Mouse (Mus musculus) neural tube, embryonic 12.5 days (tissue): ENCODE measurements around the gene Ercc2. TPM values are rescaled to one million over a fixed set of nuclear protein-coding genes. Genes with fewer than 3 reads are reported as not detected.

Experiments
- ATAC-seq: fragments of 200-750 bp; cut with Nextera tagmentation; 2 replicates; pipeline ENCODE4 v1.8.0; 2017; ENCODE audit warnings: low read depth, mild to moderate bottlenecking, moderate TSS enrichment, moderate library complexity; ENCODE audit not compliant: low FRiP score
- H3K27ac ChIP-seq: fragments of 300-500 bp; sonication (generic); 2 replicates; pipeline ENCODE4 v1.5.1; 2016
- H3K27me3 ChIP-seq: fragments of 300-500 bp; sonication (generic); replicated peaks from 2 replicates; pipeline ENCODE4 v1.6.1; 2016; ENCODE audit warnings: mild to moderate bottlenecking
- H3K36me3 ChIP-seq: fragments of 300-500 bp; sonication (generic); 2 replicates; pipeline ENCODE4 v1.6.1; 2016; ENCODE audit warnings: mild to moderate bottlenecking
- H3K4me1 ChIP-seq: fragments of 300-500 bp; sonication (generic); 2 replicates; pipeline ENCODE4 v1.6.1; 2016
- H3K4me2 ChIP-seq: fragments of 300-500 bp; sonication (generic); replicated peaks from 2 replicates; pipeline ENCODE4 v1.6.1; 2016; ENCODE audit warnings: mild to moderate bottlenecking
- H3K4me3 ChIP-seq: fragments of 300-500 bp; sonication (generic); 2 replicates; pipeline ENCODE4 v1.5.1; 2016
- H3K9ac ChIP-seq: fragments of 300-500 bp; sonication (generic); 2 replicates; pipeline ENCODE4 v1.6.1; 2016; ENCODE audit warnings: mild to moderate bottlenecking
- H3K9me3 ChIP-seq: fragments of 300-500 bp; sonication (generic); 2 replicates; pipeline ENCODE4 v1.6.1; 2016; ENCODE audit warnings: mild to moderate bottlenecking
- WGBS: fragments of 180-500 bp; shearing (Covaris S2); methylation state at CpG from one replicate; pipeline ENCODE4 v1.1.7; 2016; 5-methylcytosine and 5-hydroxymethylcytosine counted together
- polyA plus RNA-seq: library from polyadenylated mRNA; unstranded; fragments of >200 nt; fragmentation: Nextera tagmentation; extraction: Ambion mirVana; gene quantifications from 2 replicates; pipeline ENCODE4 v1.2.1, GENCODE M21; 2016

Ercc2 gene
- polyA plus RNA-seq, 1 experiment from 2014 or later = 24.0 TPM

- H3K4me2 ChIP-seq = no peak overlapping the region
- H3K9ac ChIP-seq = no peak overlapping the region
- H3K4me3 ChIP-seq = no peak overlapping the region
- H3K9me3 ChIP-seq = 0 out of 2 replicates have a peak, but pooled peaks cover 3% of the 10 kb centered on the region
- no peaks in the 10 kb centered on the region for H3K36me3 ChIP-seq
- ATAC-seq = no peak
- H3K27me3 ChIP-seq = peaks cover 43% of the 10 kb centered on the region
- 79% methylated on average over 15 of the region's 15 CpGs for WGBS
- H3K4me1 ChIP-seq = no peaks in the 10 kb centered on the region
- no peak overlapping the region for H3K27ac ChIP-seq
Observed at GRCm38 (mm10) chr7:19416590-19416989, 34.8 kb downstream of the Ercc2 start.

GRCm38 (mm10) chr7:19420121-19420520 lies 38.3 kb downstream of the Ercc2 start:
- no peaks in the 10 kb centered on the region for H3K4me1 ChIP-seq
- H3K4me2 ChIP-seq = peak overlapping the region; percentile 27; the same call in 1 of the 2 replicates
- H3K36me3 ChIP-seq = peaks cover 3% of the 10 kb centered on the region
- ATAC-seq = no peak
- H3K9ac ChIP-seq = no peak overlapping the region
- H3K27ac ChIP-seq = no peak overlapping the region
- H3K27me3 ChIP-seq = peaks cover 44% of the 10 kb centered on the region
- WGBS = 6% methylated on average over 28 of the region's 28 CpGs
- H3K4me3 ChIP-seq = peak overlapping the region; percentile 3; the same call in 1 of the 2 replicates
- H3K9me3 ChIP-seq = no peaks in the 10 kb centered on the region

GRCm38 (mm10) chr7:19420821-19421636 lies 39.2 kb downstream of the Ercc2 start:
- Histone ChIP-seq H3K9me3 (no peaks in the 10 kb centered on the region), H3K27me3 (peaks cover 41% of the 10 kb centered on the region), H3K4me3 (peak overlapping the region; percentile 38), H3K36me3 (peaks cover 12% of the 10 kb centered on the region), H3K27ac (no peak overlapping the region), H3K4me2 (peak overlapping the region; percentile 70), H3K9ac (0 out of 2 replicates have a peak overlapping the region, but pooled peaks have one; percentile 33), H3K4me1 (no peaks in the 10 kb centered on the region)
- 13% methylated on average over 43 of the region's 43 CpGs for WGBS
- ATAC-seq = peak; percentile 97

- H3K36me3 ChIP-seq = peaks cover 31% of the 10 kb centered on the region
- H3K27ac ChIP-seq = no peak overlapping the region
- peaks cover 30% of the 10 kb centered on the region for H3K27me3 ChIP-seq
- WGBS = 94% methylated on average over 3 of the region's 3 CpGs
- H3K9ac ChIP-seq = no peak overlapping the region
- H3K4me1 ChIP-seq = no peaks in the 10 kb centered on the region
- H3K9me3 ChIP-seq = no peaks in the 10 kb centered on the region
- H3K4me2 ChIP-seq = no peak overlapping the region
- H3K4me3 ChIP-seq = no peak overlapping the region
- no peak for ATAC-seq
Observed at GRCm38 (mm10) chr7:19423083-19423482, 41.3 kb downstream of the Ercc2 start.

- Histone ChIP-seq H3K9me3 (no peaks in the 10 kb centered on the region), H3K27me3 (peaks cover 23% of the 10 kb centered on the region), H3K36me3 (peaks cover 41% of the 10 kb centered on the region), H3K4me2 (no peak overlapping the region), H3K27ac (no peak overlapping the region), H3K4me3 (no peak overlapping the region), H3K4me1 (no peaks in the 10 kb centered on the region), H3K9ac (no peak overlapping the region)
- 75% methylated on average over 4 of the region's 4 CpGs for whole genome bisulfite sequencing
- ATAC-seq = no peak
Observed at GRCm38 (mm10) chr7:19424051-19424450, 42.2 kb downstream of the Ercc2 start.

GRCm38 (mm10) chr7:19426349-19426748 lies 44.5 kb downstream of the Ercc2 start:
- no peak for ATAC-seq
- Histone ChIP-seq H3K9ac (no peak overlapping the region), H3K9me3 (no peaks in the 10 kb centered on the region), H3K4me1 (no peaks in the 10 kb centered on the region), H3K27me3 (peaks cover 3% of the 10 kb centered on the region; the same call in 1 of the 2 replicates), H3K4me3 (no peak overlapping the region), H3K4me2 (no peak overlapping the region), H3K36me3 (peaks cover 63% of the 10 kb centered on the region), H3K27ac (no peak overlapping the region)
- WGBS = 74% methylated on average over 6 of the region's 6 CpGs

GRCm38 (mm10) chr7:19426888-19427287 lies 45.1 kb downstream of the Ercc2 start:
- Histone ChIP-seq H3K27ac (no peak overlapping the region), H3K36me3 (peaks cover 68% of the 10 kb centered on the region), H3K4me1 (no peaks in the 10 kb centered on the region), H3K9me3 (no peaks in the 10 kb centered on the region), H3K4me2 (no peak overlapping the region), H3K27me3 (peaks cover 3% of the 10 kb centered on the region; the same call in 1 of the 2 replicates), H3K9ac (no peak overlapping the region), H3K4me3 (no peak overlapping the region)
- no peak for ATAC-seq
- WGBS = 86% methylated on average over 6 of the region's 6 CpGs

- Histone ChIP-seq H3K9ac (no peak overlapping the region), H3K4me1 (no peaks in the 10 kb centered on the region), H3K9me3 (0 out of 2 replicates have a peak, but pooled peaks cover 4% of the 10 kb centered on the region), H3K27me3 (no peaks in the 10 kb centered on the region), H3K27ac (no peak overlapping the region), H3K4me3 (no peak overlapping the region), H3K36me3 (peaks cover 81% of the 10 kb centered on the region), H3K4me2 (no peak overlapping the region)
- 64% methylated on average over 15 of the region's 15 CpGs for WGBS
- no peak for ATAC-seq
Observed at GRCm38 (mm10) chr7:19427999-19428650, 46.3 kb downstream of the Ercc2 start.

GRCm38 (mm10) chr7:19429726-19430125 lies 47.9 kb downstream of the Ercc2 start:
- ATAC-seq = no peak
- 65% methylated on average over 8 of the region's 8 CpGs for WGBS
- H3K4me3 ChIP-seq = no peak overlapping the region

GRCm38 (mm10) chr7:19430402-19430801 lies 48.6 kb downstream of the Ercc2 start:
- no peak for ATAC-seq
- Histone ChIP-seq H3K27ac (no peak overlapping the region), H3K4me3 (no peak overlapping the region), H3K4me2 (no peak overlapping the region), H3K27me3 (no peaks in the 10 kb centered on the region), H3K9ac (no peak overlapping the region), H3K36me3 (peaks cover 98% of the 10 kb centered on the region), H3K9me3 (0 out of 2 replicates have a peak, but pooled peaks cover 4% of the 10 kb centered on the region), H3K4me1 (no peaks in the 10 kb centered on the region)
- WGBS = 91% methylated on average over 6 of the region's 6 CpGs

More at GRCm38 (mm10) chr7:19429726-19430125, 47.9 kb downstream of the Ercc2 start:
- Histone ChIP-seq H3K27me3 (no peaks in the 10 kb centered on the region), H3K4me1 (no peaks in the 10 kb centered on the region), H3K9ac (no peak overlapping the region), H3K36me3 (peaks cover 97% of the 10 kb centered on the region), H3K9me3 (0 out of 2 replicates have a peak, but pooled peaks cover 4% of the 10 kb centered on the region), H3K4me2 (no peak overlapping the region), H3K27ac (no peak overlapping the region)

GRCm38 (mm10) chr7:19432475-19432874 lies 50.7 kb downstream of the Ercc2 start:
- Histone ChIP-seq H3K4me1 (no peaks in the 10 kb centered on the region), H3K9ac (no peak overlapping the region), H3K4me2 (no peak overlapping the region), H3K9me3 (0 out of 2 replicates have a peak, but pooled peaks cover 4% of the 10 kb centered on the region), H3K27me3 (no peaks in the 10 kb centered on the region), H3K36me3 (peaks cover 99% of the 10 kb centered on the region), H3K27ac (no peak overlapping the region), H3K4me3 (no peak overlapping the region)
- 88% methylated on average over 2 of the region's 2 CpGs for WGBS
- no peak for ATAC-seq

- ATAC-seq = no peak
- no peak overlapping the region for H3K9ac ChIP-seq
- H3K9me3 ChIP-seq = 0 out of 2 replicates have a peak, but pooled peaks cover 4% of the 10 kb centered on the region
- 97% methylated on average over 2 of the region's 2 CpGs for WGBS
- H3K27me3 ChIP-seq = no peaks in the 10 kb centered on the region
- H3K4me2 ChIP-seq = no peak overlapping the region
- no peaks in the 10 kb centered on the region for H3K4me1 ChIP-seq
- no peak overlapping the region for H3K27ac ChIP-seq
- H3K4me3 ChIP-seq = no peak overlapping the region
- peaks cover 94% of the 10 kb centered on the region for H3K36me3 ChIP-seq
Observed at GRCm38 (mm10) chr7:19436276-19436675, 54.5 kb downstream of the Ercc2 start.
